Mouse (Mus musculus): ENCODE measurements around the gene Fzr1.

DNA sequence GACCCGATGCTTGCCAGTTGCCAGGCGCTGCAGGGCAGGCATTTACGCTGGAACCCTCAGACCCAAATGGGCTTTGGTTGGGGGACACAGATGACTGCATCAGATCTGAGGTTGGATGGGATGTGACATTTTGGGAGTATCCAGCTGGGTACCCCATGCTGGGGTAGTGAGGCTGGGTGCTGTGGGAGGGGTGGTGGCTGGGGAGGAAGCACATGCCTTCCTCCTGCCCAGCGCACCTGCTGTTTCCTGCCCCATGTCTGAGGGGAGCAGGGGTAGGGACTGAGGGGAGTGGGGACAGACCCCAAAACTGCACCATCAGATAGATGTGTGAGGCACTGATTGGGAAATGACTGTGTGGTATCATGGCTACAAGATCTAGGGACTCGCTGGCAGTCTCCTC is 18.4 kb upstream of the Fzr1 start:
- TF ChIP-seq KAT2A (IDR thresholded peaks at IDR 0.05; ENCODE audit: insufficient replicate concordance, low read length) (no peak), MXI1 (IDR thresholded peaks at IDR 0.05; ENCODE audit: low read depth, low read length) (no peak), POLR2A (IDR thresholded peaks at IDR 0.05; ENCODE audit: low read depth, low read length) (no peak), MYC (IDR thresholded peaks at IDR 0.05; ENCODE audit: low read depth, low read length) (no peak), CTCF (conservative IDR thresholded peaks at IDR 0.05 in 1 of 2, IDR thresholded peaks at IDR 0.05 in 1 of 2; ENCODE audit: low read depth in 2 of 2, low read length in 2 of 2) (no peak), ZNF384 (IDR thresholded peaks at IDR 0.05; ENCODE audit: low read depth, low read length) (no peak), CHD2 (IDR thresholded peaks at IDR 0.05; ENCODE audit: low read length) (no peak), ZC3H11A (IDR thresholded peaks at IDR 0.05; ENCODE audit: low read depth, low read length) (no peak), SIN3A (IDR thresholded peaks at IDR 0.05; ENCODE audit: low read length) (no peak), HCFC1 (IDR thresholded peaks at IDR 0.05; ENCODE audit: low read depth, low read length) (no peak), TBP (conservative IDR thresholded peaks at IDR 0.05; ENCODE audit: low read depth, low read length) (no peak), RCOR1 (conservative IDR thresholded peaks at IDR 0.05; ENCODE audit: low read depth, low read length) (no peak), UBTF (IDR thresholded peaks at IDR 0.05; ENCODE audit: low read depth, low read length) (no peak)
